Mouse (Mus musculus): ENCODE measurements around the gene Dner. TPM values are rescaled to one million over a fixed set of nuclear protein-coding genes. Genes with fewer than 3 reads are reported as not detected.
"Not testable (repeated sequence)": the region's sequence is repeated elsewhere in the genome, so short reads cannot be mapped to it uniquely, and the experiment has no call there.

The Dner gene
- polyA plus RNA-seq, 1 experiment from 2014 or later: 6.6 TPM

DNA sequence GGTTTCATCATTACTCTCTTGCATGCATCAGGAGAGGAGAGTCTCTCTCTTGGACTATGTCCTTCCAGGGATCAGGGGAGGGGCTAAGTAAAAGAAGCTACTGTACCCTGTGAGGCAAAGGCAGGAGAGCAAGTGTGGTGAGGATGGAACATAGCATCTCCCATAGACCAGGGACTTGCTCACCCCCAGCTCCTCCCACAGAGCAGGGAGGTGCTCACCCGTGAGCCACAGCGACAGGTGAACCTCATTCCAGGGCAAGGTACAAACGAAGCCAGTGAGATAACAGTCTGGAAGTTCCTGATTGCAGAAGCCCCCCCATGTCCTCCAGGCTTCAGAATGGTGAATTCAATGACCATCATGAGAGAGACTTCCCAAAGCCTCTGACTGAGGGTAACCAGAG lies 334.6 kb downstream of the Dner start:
- WGBS: 77% methylated on average over 3 of the region's 3 CpGs

DNA sequence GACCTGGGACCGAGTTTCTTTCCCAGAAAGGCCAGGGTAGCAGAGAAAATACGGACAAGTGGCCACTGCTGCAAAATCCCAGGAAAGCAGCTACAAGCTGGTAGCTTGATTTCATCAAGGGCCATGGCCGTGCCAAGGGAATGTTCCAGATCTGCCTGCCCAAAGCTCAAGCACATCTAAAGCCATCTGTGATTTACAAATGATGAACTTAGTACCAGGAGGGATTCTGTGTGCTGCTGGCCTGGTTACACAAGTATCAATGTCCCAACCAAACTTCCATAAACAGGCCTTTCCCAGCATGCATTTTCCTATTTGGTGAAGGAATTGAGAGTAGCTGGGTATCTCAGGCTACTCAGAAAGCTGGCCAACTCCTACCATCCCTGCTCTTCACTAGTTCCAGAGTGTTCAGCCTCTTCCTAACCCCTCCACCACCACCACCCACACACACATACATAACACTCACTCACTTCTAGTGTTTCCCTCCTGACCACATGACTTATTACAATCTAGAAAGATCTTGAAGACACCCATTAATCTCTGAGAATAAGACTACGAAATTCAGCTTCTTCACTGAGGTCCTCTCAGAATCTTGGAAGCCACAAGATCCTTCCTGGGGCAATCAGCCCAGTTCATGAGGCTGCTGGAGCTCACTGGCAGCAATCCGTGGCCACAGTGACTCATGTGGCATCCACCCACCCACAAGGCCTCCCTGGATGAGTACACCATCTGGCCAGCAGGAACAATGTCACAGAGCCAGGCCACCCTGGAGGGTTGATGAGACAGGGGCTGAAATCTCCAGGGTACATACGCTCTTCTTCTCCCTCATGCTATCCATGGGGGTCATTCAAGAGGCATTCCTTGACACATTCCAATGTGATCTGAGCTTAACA lies 336.2 kb downstream of the Dner start:
- Histone ChIP-seq H3K36me3 (replicated peaks; ENCODE audit: control insufficient read depth, insufficient read depth, low read depth, low read length) (no peaks in the 10 kb centered on the region), H3K9ac (replicated peaks; ENCODE audit: low read length) (no peak overlapping the region), H3K9me3 (replicated peaks; ENCODE audit: control insufficient read depth, low read length) (no peaks in the 10 kb centered on the region), H3K4me2 (ENCODE audit: low read depth, low read length) (no peak overlapping the region), H3K27ac (replicated peaks; ENCODE audit: low read depth, low read length) (no peak overlapping the region), H3K27me3 (ENCODE audit: control insufficient read depth, insufficient read depth, low read length) (no peaks in the 10 kb centered on the region), H3K4me1 (ENCODE audit: control insufficient read depth, insufficient read depth, low read length) (no peaks in the 10 kb centered on the region), H3K4me3 (ENCODE audit: low read depth, low read length) (no peak overlapping the region)
- DNase-seq (ENCODE audit: low spot score) (no peak), ATAC-seq (replicated peaks; ENCODE audit: insufficient number of reproducible peaks, low FRiP score, low TSS enrichment, low read depth) (no peak)
- WGBS: 83% methylated on average over 6 of the region's 6 CpGs

More for the DNA sequence above, 334.6 kb downstream of the Dner start:
- Histone ChIP-seq H3K4me2 (ENCODE audit: low read depth, low read length) (no peak overlapping the region), H3K27me3 (ENCODE audit: control insufficient read depth, insufficient read depth, low read length) (no peaks in the 10 kb centered on the region), H3K9ac (replicated peaks; ENCODE audit: low read length) (no peak overlapping the region), H3K27ac (replicated peaks; ENCODE audit: low read depth, low read length) (no peak overlapping the region), H3K4me3 (ENCODE audit: low read depth, low read length) (no peak overlapping the region), H3K4me1 (ENCODE audit: control insufficient read depth, insufficient read depth, low read length) (no peaks in the 10 kb centered on the region), H3K9me3 (replicated peaks; ENCODE audit: control insufficient read depth, low read length) (no peaks in the 10 kb centered on the region), H3K36me3 (replicated peaks; ENCODE audit: control insufficient read depth, insufficient read depth, low read depth, low read length) (no peaks in the 10 kb centered on the region)
- no peak for ATAC-seq (replicated peaks; ENCODE audit: insufficient number of reproducible peaks, low FRiP score, low TSS enrichment, low read depth)
- DNase-seq (ENCODE audit: low spot score): no peak

DNA sequence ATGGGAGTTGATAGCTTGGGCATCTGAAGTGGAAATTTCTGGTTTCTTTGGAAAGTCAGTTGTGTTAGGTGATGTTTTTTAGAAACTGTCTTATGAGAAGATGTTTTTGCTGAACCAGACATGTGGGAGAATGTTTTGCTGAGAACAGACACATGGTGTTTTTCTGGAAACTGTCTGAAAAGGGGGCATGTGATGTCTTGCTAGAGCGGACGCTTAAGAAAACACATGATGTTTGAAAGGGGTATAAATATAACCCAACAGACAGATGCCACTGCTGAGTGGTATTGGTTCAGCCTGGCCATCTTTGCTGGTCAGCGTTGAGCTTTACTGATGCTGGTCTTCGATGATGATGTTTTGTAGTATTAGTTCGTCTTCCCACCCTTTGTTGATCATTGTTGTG lies 338.8 kb downstream of the Dner start:
- Histone ChIP-seq H3K4me1 (ENCODE audit: control insufficient read depth, insufficient read depth, low read length) (no peaks in the 10 kb centered on the region), H3K27ac (replicated peaks; ENCODE audit: low read depth, low read length) (no peak overlapping the region), H3K9me3 (replicated peaks; ENCODE audit: control insufficient read depth, low read length) (no peaks in the 10 kb centered on the region), H3K27me3 (ENCODE audit: control insufficient read depth, insufficient read depth, low read length) (no peaks in the 10 kb centered on the region), H3K4me2 (ENCODE audit: low read depth, low read length) (no peak overlapping the region), H3K36me3 (replicated peaks; ENCODE audit: control insufficient read depth, insufficient read depth, low read depth, low read length) (no peaks in the 10 kb centered on the region), H3K9ac (replicated peaks; ENCODE audit: low read length) (no peak overlapping the region), H3K4me3 (ENCODE audit: low read depth, low read length) (no peak overlapping the region)
- DNase-seq (ENCODE audit: low spot score) (no peak), ATAC-seq (replicated peaks; ENCODE audit: insufficient number of reproducible peaks, low FRiP score, low TSS enrichment, low read depth) (no peak)
- 89% methylated on average over 5 of the region's 5 CpGs for WGBS

DNA sequence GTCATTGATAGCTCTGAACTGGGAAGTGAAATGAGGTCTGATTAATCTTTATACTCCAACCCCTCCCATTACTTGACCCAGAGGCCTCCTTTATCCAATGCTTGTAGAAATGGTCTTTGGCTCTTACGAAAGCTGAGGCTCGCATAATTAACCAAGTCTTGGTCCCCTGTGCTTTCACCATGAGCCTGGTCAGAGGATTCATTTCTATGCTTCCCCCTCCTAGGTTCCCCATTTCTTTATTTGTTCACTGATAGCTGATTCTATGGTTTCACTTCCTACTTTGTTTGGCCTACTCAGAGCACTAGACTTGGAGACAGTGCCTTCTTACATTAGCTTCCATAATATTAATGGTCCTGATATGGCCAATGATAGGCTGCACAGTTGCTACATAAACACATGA lies 345.8 kb downstream of the Dner start:
- H3K36me3 ChIP-seq (replicated peaks; ENCODE audit: control insufficient read depth, insufficient read depth, low read depth, low read length): no peaks in the 10 kb centered on the region
- WGBS: 91% methylated on average over 2 of the region's 2 CpGs
- DNase-seq (ENCODE audit: low spot score): no peak
- no peaks in the 10 kb centered on the region for H3K4me1 ChIP-seq (ENCODE audit: control insufficient read depth, insufficient read depth, low read length)
- no peak overlapping the region for H3K9ac ChIP-seq (replicated peaks; ENCODE audit: low read length)
- H3K4me3 ChIP-seq (ENCODE audit: low read depth, low read length): no peak overlapping the region
- no peak for ATAC-seq (replicated peaks; ENCODE audit: insufficient number of reproducible peaks, low FRiP score, low TSS enrichment, low read depth)
- H3K4me2 ChIP-seq (ENCODE audit: low read depth, low read length): no peak overlapping the region
- H3K27ac ChIP-seq (replicated peaks; ENCODE audit: low read depth, low read length): no peak overlapping the region
- H3K9me3 ChIP-seq (replicated peaks; ENCODE audit: control insufficient read depth, low read length): no peaks in the 10 kb centered on the region
- no peaks in the 10 kb centered on the region for H3K27me3 ChIP-seq (ENCODE audit: control insufficient read depth, insufficient read depth, low read length)

DNA sequence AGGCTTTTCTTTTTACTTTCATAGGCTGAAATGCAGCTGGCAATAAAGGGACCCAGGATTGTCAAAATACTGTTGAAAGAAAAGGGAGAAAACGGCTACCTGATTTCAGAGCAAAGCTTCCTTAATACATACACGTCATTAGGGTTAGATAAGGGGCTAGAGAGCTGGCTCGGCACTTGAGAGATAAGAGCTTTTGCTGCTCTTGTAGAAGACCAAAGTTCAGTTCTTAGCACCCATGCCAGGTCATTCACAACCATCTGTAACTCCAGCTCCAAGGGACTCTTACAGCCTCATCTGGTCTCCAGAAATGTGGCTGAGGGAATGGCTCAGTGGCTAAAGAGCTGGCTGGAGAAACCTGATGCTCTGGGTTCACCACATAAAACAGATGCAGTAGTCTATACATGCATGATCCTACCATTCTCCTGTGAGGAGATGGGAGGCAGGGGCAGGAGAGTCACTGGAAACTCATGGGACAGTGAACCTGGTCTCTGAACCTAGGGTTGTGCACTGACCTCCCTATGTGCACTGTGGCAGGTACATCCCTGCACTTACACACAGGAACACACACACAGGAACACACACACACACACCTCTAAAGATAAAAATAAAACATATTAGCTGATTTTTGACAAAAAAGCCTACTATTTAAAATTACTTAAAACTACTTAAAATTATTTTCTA lies 348.1 kb downstream of the Dner start:
- Histone ChIP-seq H3K27ac (replicated peaks; ENCODE audit: low read depth, low read length) (no peak overlapping the region), H3K36me3 (replicated peaks; ENCODE audit: control insufficient read depth, insufficient read depth, low read depth, low read length) (no peaks in the 10 kb centered on the region), H3K4me1 (ENCODE audit: control insufficient read depth, insufficient read depth, low read length) (no peaks in the 10 kb centered on the region), H3K4me3 (ENCODE audit: low read depth, low read length) (no peak overlapping the region), H3K9ac (replicated peaks; ENCODE audit: low read length) (no peak overlapping the region), H3K4me2 (ENCODE audit: low read depth, low read length) (no peak overlapping the region), H3K27me3 (ENCODE audit: control insufficient read depth, insufficient read depth, low read length) (no peaks in the 10 kb centered on the region), H3K9me3 (replicated peaks; ENCODE audit: control insufficient read depth, low read length) (no peaks in the 10 kb centered on the region)
- 82% methylated on average over 3 of the region's 3 CpGs for WGBS
- DNase-seq (ENCODE audit: low spot score) (no peak), ATAC-seq (replicated peaks; ENCODE audit: insufficient number of reproducible peaks, low FRiP score, low TSS enrichment, low read depth) (no peak)

DNA sequence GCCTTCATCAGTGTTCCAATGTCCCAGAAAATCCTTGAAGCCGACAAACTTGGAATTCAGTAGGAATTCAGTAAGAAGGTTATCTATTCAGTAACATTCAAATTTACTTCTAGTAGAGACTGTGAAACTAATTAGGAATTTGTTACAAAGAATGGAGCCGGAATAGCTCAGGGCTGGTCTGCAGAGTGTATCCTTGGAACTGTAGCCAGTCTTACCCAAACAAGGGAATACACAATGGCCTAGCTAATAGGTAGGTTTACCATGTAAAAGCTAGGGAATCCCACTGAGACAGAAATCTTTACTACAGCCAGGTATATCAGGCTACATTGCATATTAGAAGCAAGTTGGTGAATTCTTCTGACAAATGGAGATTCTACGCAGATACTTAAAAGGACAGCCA lies 363.2 kb downstream of the Dner start:
- 50% methylated on average over 3 of the region's 3 CpGs for WGBS
- not testable (repeated sequence) for H3K36me3 ChIP-seq (replicated peaks; ENCODE audit: control insufficient read depth, insufficient read depth, low read depth, low read length); H3K9ac ChIP-seq (replicated peaks; ENCODE audit: low read length); H3K4me1 ChIP-seq (ENCODE audit: control insufficient read depth, insufficient read depth, low read length); H3K9me3 ChIP-seq (replicated peaks; ENCODE audit: control insufficient read depth, low read length); H3K4me2 ChIP-seq (ENCODE audit: low read depth, low read length); DNase-seq (ENCODE audit: low spot score); H3K27me3 ChIP-seq (ENCODE audit: control insufficient read depth, insufficient read depth, low read length); H3K27ac ChIP-seq (replicated peaks; ENCODE audit: low read depth, low read length); H3K4me3 ChIP-seq (ENCODE audit: low read depth, low read length); ATAC-seq (replicated peaks; ENCODE audit: insufficient number of reproducible peaks, low FRiP score, low TSS enrichment, low read depth)

DNA sequence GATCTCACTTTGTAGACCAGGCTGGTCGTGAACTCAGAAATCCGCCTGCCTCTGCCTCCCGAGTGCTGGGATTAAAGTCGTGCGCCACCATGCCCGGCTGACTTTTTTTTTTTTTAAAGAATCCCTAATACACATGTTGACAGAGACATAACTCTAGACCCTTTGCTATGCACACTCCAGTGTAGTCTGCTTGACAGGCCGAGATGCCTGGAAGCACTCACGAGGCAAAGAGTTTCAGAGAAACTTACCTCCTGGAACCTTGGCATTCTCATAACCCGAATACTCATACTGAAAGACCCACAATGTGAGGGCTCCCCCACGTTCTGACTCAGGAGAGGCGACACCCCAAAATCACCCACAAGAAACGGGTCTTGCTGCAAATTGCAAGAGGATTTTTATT lies 364.2 kb downstream of the Dner start:
- H3K4me1 ChIP-seq (ENCODE audit: control insufficient read depth, insufficient read depth, low read length); H3K4me2 ChIP-seq (ENCODE audit: low read depth, low read length); H3K27me3 ChIP-seq (ENCODE audit: control insufficient read depth, insufficient read depth, low read length); H3K9ac ChIP-seq (replicated peaks; ENCODE audit: low read length); H3K36me3 ChIP-seq (replicated peaks; ENCODE audit: control insufficient read depth, insufficient read depth, low read depth, low read length); ATAC-seq (replicated peaks; ENCODE audit: insufficient number of reproducible peaks, low FRiP score, low TSS enrichment, low read depth); H3K27ac ChIP-seq (replicated peaks; ENCODE audit: low read depth, low read length); H3K9me3 ChIP-seq (replicated peaks; ENCODE audit: control insufficient read depth, low read length); H3K4me3 ChIP-seq (ENCODE audit: low read depth, low read length); DNase-seq (ENCODE audit: low spot score): not testable (repeated sequence)
- WGBS: 86% methylated on average over 12 of the region's 12 CpGs

DNA sequence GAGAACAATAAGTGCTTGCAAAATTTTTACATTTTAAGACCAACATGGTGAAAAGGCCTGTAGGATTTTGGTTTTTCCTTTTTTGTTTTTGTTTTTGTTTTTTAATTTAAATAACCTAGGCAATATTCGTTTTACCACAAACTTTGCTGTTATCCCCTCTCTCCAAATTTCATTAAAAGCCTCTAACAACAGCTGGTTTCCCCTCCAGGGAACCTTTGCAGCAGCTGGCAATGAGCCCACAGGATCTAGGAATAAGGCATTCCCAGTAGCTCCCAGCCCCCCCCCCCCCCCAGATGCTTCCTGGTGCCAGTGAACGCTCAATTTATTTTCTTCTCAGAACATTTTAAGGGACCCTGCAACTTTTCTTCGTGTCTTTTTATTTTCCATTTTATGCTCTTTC lies 370.7 kb downstream of the Dner start:
- Histone ChIP-seq H3K4me3 (ENCODE audit: low read depth, low read length) (no peak overlapping the region), H3K9me3 (replicated peaks; ENCODE audit: control insufficient read depth, low read length) (no peaks in the 10 kb centered on the region), H3K27ac (replicated peaks; ENCODE audit: low read depth, low read length) (no peak overlapping the region), H3K27me3 (ENCODE audit: control insufficient read depth, insufficient read depth, low read length) (no peaks in the 10 kb centered on the region), H3K36me3 (replicated peaks; ENCODE audit: control insufficient read depth, insufficient read depth, low read depth, low read length) (no peaks in the 10 kb centered on the region), H3K4me1 (ENCODE audit: control insufficient read depth, insufficient read depth, low read length) (no peaks in the 10 kb centered on the region), H3K9ac (replicated peaks; ENCODE audit: low read length) (no peak overlapping the region), H3K4me2 (ENCODE audit: low read depth, low read length) (no peak overlapping the region)
- no peak for ATAC-seq (replicated peaks; ENCODE audit: insufficient number of reproducible peaks, low FRiP score, low TSS enrichment, low read depth)
- 57% methylated on average over 3 of the region's 3 CpGs for WGBS
- DNase-seq (ENCODE audit: low spot score): no peak
